Mouse (Mus musculus): Measurements from ENCODE around the gene Teddm2.
A peak's percentile ranks its signal among the peaks of the same experiment; 100 is the strongest.

The Teddm2 gene

DNA sequence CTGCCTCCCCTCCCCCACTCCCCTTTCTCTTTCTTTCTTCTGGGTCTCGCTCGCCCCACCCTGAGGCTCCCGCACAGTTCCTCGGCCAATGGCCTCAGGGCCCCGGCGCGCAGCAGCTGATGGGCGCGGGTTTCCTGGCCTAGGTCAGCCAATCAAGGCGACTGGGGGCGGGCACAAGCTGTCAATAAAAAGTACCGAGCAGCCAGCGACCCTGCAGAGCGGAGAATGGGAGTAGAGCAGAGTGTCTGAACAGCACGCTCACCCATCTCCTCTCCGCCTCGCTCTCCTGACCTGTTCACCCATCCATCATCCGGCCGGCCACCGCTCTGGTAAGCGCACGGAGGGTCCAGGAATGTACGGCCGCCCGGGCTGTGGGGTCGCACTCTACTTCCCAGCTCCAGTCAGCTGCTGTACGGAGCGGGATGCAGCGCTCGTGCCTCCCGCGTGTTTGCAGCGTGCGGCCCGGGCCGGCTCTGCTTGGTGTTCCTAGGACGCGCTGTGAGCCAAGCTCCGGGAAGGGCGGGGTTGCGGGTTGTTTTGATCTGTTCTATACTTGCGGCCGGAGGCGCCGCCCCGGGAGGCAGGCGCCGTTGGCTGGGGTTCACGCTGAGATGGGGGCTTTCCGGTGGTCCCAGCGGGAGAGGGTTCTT is at the start of gene Teddm2, which contains the start of gene Glul:
TSS of gene Teddm2 (minus strand) at position 498 of the 650 bp plus-strand sequence.
TSS of gene Glul (plus strand) at position 214 of the 650 bp plus-strand sequence.
- peak; percentile 95 for DNase-seq (ENCODE audit: low read depth, low spot score)

DNA sequence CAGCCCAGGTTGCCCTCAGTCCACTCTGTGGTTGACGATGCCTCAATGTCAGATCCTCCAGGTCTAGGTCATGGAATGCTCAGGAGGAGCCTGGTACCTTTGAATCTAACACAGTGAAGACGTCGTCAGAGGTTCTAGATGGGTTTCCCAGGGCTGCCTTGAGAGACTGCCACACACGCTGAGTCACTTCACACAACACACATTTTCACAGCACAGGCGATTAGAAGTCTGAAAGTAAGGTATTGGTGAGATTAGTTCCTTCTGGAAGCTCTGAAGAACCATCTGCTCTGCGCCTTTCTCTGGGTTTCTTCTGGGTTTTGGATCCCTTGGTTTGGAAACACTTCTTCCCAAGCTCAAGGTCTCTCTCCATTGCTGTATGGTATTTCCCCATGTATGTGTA is 47.8 kb upstream of the Teddm2 start:
- DNase-seq (ENCODE audit: low read depth, low spot score), result no peak

DNA sequence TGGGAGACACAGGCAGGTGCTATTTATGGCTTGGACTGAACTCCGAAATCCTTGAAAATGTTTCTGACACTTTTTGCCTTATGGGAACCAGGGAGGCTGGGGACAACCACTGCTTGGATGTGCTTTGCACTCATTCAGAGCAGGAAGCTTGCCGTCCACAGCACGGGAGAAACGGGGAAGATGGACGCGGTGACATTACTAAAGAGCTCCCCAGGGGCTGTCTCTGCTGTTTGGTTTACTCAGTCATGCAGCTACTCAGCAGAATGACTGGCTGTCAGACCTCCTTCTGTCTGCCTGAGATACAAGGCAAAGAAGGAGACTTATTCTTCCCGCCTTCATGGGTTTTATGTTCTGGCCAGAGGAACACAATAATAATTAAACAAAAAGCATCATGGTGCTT is 46.9 kb upstream of the Teddm2 start:
- no peak for DNase-seq (ENCODE audit: low read depth, low spot score)

- no peak for DNase-seq (ENCODE audit: low read depth, low spot score)
These were observed 45.2 kb upstream of the Teddm2 start for GRCm38 (mm10) chr1:153945181-153945580.

DNA sequence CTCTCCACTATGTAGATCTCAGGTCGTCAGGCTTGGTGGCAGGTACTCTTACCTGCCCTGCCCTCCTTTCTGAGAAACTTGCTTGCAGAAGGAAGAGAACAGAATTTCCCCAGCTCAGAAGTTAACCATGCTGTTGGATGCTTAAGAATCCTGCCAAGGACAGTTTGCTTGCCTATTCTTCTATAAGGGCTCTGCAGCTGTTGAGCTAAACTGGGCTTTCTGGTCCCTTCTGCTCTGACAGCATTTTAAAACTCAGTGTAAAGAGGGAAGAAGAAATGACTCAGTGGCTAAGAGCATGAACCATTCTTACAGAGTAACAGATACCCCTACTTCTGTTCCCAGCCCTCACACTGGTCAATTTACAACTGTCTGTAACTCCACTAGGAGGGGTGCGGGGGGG is 41.0 kb upstream of the Teddm2 start:
- no peak for DNase-seq (ENCODE audit: low read depth, low spot score)

DNA sequence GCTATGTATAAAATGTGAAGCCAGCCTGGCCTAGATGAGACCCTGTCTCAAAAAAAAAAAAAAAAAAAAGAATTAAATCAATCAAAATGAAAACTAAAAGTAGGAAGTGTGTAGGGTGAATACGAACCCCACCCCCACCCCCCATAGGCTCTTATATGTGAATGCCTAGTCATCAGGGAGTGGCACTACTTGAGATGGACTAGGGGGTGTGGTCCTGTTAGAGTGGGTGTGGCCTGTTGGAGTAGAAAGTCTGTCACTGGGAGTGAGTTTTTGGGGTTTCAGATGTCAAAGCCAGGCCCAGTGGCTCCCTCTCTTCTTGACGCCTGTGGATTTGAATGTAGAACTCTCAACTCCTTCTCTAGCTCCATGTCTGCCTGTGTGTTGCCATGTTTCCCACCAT is 37.0 kb upstream of the Teddm2 start:
- no peak for DNase-seq (ENCODE audit: low read depth, low spot score)

GRCm38 (mm10) chr1:153935844-153936380 is 35.9 kb upstream of the Teddm2 start:
- DNase-seq (ENCODE audit: low read depth, low spot score), result no peak

- DNase-seq (ENCODE audit: low read depth, low spot score), result no peak
These were observed 33.7 kb upstream of the Teddm2 start for GRCm38 (mm10) chr1:153933772-153934171.

GRCm38 (mm10) chr1:153930431-153930830 is 30.4 kb upstream of the Teddm2 start:
- DNase-seq (ENCODE audit: low read depth, low spot score), result no peak

DNA sequence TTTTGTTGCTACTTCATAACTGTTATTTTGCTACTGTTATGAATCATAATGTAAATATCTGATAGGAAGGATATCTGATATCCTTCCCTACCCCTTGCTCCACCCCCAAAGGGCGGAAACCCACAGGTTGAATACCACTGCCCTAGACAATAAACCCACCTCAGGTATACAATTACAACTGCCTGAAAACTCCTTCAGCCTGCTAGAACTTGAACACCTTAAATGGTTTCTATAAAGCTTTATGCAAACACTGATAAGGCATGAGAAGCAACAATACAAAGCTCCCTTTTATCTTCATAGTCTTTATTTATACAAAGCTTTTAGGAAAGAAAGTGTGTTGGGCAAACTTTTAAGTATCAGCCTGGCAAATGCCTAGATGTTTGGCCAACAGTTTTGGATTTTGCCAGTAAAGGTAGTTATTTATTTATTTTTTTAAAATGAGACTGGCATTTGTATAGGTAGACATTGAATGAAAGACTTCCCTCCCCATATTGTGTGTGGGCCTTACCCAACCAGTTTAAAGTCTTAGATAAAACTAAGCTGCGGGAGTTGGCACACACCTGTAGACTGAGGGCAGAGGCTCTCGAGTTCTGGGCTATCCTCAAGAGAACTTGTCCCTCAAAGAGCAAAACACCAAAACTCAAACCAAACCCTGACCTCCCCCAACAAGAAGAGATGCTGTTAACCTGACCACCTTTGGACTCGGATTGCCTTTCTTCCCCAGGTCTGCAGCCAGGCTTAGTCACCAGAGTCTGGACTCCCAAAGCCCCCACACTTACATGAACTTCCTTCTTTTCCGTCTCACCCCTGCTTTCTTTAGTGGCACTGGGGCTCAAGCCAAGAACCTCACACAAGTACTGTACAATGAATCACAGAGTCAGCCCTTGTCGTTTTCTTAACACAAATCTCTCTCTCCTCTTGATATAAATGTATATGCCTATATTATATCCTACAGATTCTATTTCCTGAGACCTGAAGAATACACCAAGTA is 24.7 kb upstream of the Teddm2 start:
- DNase-seq (ENCODE audit: low read depth, low spot score), result no peak

DNA sequence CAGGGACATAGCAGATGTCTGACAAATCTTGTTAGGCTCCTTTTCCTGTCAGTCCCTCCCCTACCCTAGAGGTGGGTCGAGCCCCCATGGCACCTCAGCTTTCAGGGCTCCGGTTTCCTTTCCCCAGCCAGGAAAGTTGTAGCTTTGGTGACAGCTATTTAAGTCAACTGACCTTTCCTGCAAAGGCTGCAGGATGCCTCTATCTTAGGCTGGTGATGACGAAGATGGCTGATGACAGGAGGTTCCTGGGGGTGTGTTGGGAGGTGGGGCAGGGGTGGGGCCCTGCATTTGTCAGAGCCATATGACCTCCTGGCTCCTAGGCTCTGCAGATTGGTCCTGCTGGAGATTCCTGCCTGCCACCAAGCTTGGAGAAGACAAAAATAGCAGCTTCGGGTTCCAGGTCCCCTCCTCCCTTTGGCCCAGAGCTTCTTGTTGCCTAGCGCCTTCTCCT is 22.6 kb upstream of the Teddm2 start:
- DNase-seq (ENCODE audit: low read depth, low spot score), result no peak

DNA sequence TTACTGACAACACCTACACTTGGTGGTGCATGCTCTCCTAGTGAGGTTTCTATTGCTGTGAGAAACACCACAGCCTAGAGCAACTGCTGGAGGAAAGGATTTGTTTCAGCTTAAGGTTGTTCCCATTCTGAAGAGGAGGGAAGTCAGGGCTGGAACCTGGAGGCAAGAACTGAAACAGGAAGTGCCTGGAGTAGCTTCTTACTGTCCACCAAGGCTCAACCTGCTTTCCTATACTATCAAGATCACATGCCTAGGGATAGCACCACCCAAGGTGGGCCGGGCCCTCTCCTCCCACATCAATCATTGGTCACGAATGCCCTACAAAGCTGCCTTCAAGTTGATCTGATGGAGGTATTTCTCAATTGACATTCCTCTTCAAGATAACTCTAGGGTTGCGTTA is 21.6 kb upstream of the Teddm2 start:
- no peak for DNase-seq (ENCODE audit: low read depth, low spot score)

DNA sequence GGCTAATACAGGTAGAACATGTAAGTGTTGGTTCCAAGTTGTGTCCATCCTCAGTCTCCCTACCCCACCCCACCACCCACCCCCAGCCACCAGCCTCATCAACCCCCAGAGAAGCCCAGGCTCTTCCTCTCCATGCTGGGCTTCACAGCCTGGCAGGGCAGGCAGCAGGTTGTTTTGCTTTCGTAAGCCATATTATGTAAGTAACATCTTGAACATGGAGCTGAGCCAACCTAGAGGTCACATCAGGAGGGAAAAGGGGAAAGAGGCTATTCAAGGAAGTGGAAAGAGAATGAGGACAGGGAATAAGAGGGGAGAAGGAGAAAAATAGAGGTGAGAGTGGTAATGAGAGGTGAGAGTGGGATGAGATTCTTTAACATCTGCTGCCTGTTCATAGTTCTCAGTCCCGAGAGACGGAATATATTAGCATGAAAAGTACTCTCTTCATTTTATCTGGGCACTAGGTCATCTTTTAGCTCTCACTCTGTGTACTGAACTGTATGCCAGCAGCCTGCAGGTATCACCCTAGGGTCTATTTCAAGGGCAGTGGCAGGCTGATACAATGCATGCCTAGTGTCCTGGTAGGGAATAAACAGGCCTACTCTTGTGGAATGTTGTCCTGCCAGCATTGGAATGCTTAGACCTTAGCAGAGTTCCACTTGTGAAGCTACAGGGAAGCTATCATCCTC is 18.6 kb upstream of the Teddm2 start:
- DNase-seq (ENCODE audit: low read depth, low spot score), result no peak

- no peak for DNase-seq (ENCODE audit: low read depth, low spot score)
These were observed 13.8 kb upstream of the Teddm2 start for GRCm38 (mm10) chr1:153913869-153914268.

DNA sequence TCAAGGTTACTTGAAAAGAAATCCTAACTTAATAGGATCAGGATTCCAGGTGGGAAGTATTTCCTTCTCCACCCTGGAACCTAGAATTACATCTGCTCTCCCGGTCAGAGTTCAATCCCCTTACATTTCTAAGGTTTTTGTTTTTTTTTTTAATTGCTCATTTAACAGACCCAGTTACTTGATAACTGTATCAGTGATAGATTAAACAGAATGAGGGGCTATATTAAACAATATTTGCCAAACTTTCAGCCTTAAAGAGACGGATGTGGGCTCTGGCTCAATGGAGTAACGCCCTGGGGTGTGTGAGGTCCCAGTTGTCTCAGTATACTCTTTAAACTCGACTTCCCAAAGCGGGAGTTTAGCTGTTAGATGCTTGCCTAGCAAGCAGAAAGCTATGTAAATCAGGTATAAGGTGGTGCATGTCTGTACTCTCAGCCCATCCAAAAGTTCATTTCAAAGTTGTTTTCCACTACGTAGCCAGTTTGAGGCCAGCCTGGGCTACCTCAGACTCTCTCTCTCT is 11.3 kb upstream of the Teddm2 start:
- no peak for DNase-seq (ENCODE audit: low read depth, low spot score)

GRCm38 (mm10) chr1:153910423-153910822 is 10.4 kb upstream of the Teddm2 start:
- no peak for DNase-seq (ENCODE audit: low read depth, low spot score)

GRCm38 (mm10) chr1:153909963-153910291 is 9.9 kb upstream of the Teddm2 start:
- no peak for DNase-seq (ENCODE audit: low read depth, low spot score)

GRCm38 (mm10) chr1:153909213-153909962 is 9.4 kb upstream of the Teddm2 start:
- DNase-seq (ENCODE audit: low read depth, low spot score), result no peak

- no peak for DNase-seq (ENCODE audit: low read depth, low spot score)
These were observed 8.7 kb upstream of the Teddm2 start for GRCm38 (mm10) chr1:153908741-153909140.

DNA sequence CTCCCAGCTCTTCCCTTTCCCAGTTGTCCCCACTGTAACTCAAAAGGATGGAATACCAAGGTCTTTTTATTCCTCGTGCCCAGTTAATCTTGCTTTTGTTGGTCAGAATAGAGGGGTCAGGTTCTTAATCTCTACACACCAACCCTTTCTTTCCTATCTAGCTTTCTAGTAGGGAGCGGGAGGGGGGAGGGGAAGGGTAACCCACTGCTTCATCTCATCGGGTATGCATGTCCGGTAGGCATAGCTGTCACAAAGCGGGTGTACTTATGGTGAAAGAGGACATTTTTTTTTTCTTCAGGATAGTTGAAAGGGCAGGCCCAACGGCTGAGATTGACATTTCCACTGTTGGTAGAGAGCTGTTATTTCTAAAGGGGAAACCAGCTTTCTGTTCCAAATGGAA is 8.2 kb upstream of the Teddm2 start:
- no peak for DNase-seq (ENCODE audit: low read depth, low spot score)

GRCm38 (mm10) chr1:153905884-153906283 is 5.9 kb upstream of the Teddm2 start:
- no peak for DNase-seq (ENCODE audit: low read depth, low spot score)
